Mouse (Mus musculus): Measurements from ENCODE around the gene Acot8. TPM values are rescaled to one million over a fixed set of nuclear protein-coding genes. Genes with fewer than 3 reads are reported as not detected.
A peak's percentile ranks its signal among the peaks of the same experiment; 100 is the strongest.

Acot8 gene
- polyA plus RNA-seq, 1 experiment from 2014 or later: 19.6 TPM

DNA sequence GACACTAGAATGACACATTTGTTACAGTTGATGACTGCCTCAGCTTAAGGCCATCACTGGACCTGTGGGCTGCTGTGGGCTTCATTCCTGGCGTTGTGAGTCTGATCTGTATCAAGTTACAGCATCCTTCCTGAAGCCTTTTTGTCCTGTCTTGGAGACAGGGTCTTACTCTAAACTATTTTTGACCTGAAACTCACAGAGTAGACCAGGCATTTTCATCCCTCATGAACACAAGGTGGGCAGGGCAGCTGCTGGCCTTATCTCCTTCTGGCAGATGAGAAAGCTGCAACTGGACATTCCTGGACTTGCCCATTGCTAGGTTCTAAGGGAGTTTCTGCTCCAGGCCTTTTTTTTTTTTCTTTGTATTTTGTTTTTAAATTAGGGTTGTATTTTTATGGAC is 46.0 kb downstream of the Acot8 start:
- peaks cover 43% of the 10 kb centered on the region for H3K36me3 ChIP-seq (ENCODE audit: control insufficient read depth, insufficient read depth, low read length)

DNA sequence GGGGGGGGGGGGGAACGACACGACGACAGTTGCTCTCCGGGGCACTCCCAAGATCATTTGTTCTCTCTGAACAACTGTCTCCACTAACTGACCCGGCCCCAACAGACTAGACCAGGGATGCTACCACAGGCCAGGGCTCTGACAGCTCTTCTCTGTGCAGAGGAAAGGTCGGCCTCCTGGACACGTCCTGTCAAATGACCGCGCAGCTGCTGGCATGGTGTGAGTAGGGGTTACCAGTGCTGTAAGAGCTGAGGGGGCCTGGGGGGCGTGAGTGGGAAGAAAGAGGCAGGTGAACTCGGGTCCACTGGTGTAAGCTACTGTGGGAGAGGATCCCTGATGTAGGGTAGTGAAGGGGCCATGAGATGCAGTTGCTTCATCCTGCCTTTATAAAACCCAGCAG is 46.8 kb downstream of the Acot8 start:
- Histone ChIP-seq H3K27me3 (ENCODE audit: control insufficient read depth, insufficient read depth, low read depth, low read length) (no peaks in the 10 kb centered on the region), H3K4me3 (ENCODE audit: low read depth, low read length) (no peak overlapping the region), H3K36me3 (ENCODE audit: control insufficient read depth, insufficient read depth, low read length) (peaks cover 43% of the 10 kb centered on the region), H3K27ac (ENCODE audit: low read length) (no peak overlapping the region), H3K9ac (ENCODE audit: low read depth, low read length) (no peak overlapping the region), H3K4me2 (ENCODE audit: low read length) (no peak overlapping the region), H3K9me3 (replicated peaks; ENCODE audit: control insufficient read depth, low read length, poor library complexity, severe bottlenecking) (no peaks in the 10 kb centered on the region), H3K4me1 (ENCODE audit: control insufficient read depth, insufficient read depth, low read length) (no peaks in the 10 kb centered on the region)
- 93% methylated on average over 11 of the region's 11 CpGs for WGBS
- no peak for ATAC-seq

More for the DNA sequence above, 46.0 kb downstream of the Acot8 start:
- no peak overlapping the region for H3K27ac ChIP-seq (ENCODE audit: low read length)
- H3K9ac ChIP-seq (ENCODE audit: low read depth, low read length): no peak overlapping the region
- ATAC-seq: no peak
- no peak overlapping the region for H3K4me2 ChIP-seq (ENCODE audit: low read length)
- H3K4me1 ChIP-seq (ENCODE audit: control insufficient read depth, insufficient read depth, low read length): no peaks in the 10 kb centered on the region
- WGBS: 89% methylated on average over 1 of the region's 1 CpGs
- H3K27me3 ChIP-seq (ENCODE audit: control insufficient read depth, insufficient read depth, low read depth, low read length): no peaks in the 10 kb centered on the region
- H3K9me3 ChIP-seq (replicated peaks; ENCODE audit: control insufficient read depth, low read length, poor library complexity, severe bottlenecking): no peaks in the 10 kb centered on the region
- no peak overlapping the region for H3K4me3 ChIP-seq (ENCODE audit: low read depth, low read length)

DNA sequence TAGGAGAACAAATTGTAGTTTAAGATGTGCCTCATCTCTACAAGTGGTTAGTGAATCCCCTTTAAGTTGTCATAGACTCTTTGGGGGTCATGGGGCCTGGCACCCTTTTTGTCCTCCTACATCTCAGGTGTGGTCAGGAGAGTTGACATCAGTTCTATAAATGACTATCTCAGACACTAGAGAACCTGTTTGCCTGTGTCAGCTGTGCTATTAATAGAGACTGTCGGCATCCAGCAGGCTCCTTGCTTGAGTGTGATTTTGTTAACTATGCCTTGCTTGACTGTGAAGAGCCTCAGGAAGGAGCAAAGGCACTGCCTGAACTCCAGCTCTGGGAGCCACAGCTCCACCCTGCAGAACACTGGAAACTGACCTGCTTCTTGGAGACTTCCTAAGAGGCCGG is 49.9 kb downstream of the Acot8 start:
- no peak overlapping the region for H3K27ac ChIP-seq (ENCODE audit: low read length)
- no peaks in the 10 kb centered on the region for H3K9me3 ChIP-seq (replicated peaks; ENCODE audit: control insufficient read depth, low read length, poor library complexity, severe bottlenecking)
- ATAC-seq: no peak
- whole genome bisulfite sequencing: 92% methylated on average over 2 of the region's 2 CpGs
- no peak overlapping the region for H3K4me3 ChIP-seq (ENCODE audit: low read depth, low read length)
- no peaks in the 10 kb centered on the region for H3K4me1 ChIP-seq (ENCODE audit: control insufficient read depth, insufficient read depth, low read length)
- H3K36me3 ChIP-seq (ENCODE audit: control insufficient read depth, insufficient read depth, low read length): peaks cover 36% of the 10 kb centered on the region
- H3K27me3 ChIP-seq (ENCODE audit: control insufficient read depth, insufficient read depth, low read depth, low read length): no peaks in the 10 kb centered on the region
- no peak overlapping the region for H3K4me2 ChIP-seq (ENCODE audit: low read length)
- no peak overlapping the region for H3K9ac ChIP-seq (ENCODE audit: low read depth, low read length)

DNA sequence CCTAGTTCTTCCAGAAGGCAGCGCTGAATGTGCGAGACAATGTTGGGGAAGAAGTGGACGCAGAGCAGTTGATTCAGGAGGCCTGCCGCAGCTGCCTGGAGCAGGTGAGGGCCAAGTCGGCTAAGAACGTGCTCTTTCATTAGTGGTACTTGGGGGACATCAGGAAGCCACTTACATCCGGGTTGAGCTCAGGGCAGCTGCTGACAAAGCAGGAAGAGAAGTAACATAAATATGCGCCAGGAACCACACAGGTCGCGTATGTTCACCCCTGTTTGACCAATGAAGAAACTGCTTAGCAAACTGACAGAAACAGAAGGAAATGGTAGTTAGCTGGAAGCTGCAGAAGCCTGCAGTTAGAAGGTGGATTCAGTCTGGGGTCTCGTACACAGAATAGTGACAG is 50.6 kb downstream of the Acot8 start:
- Histone ChIP-seq H3K4me2 (ENCODE audit: low read length) (no peak overlapping the region), H3K36me3 (ENCODE audit: control insufficient read depth, insufficient read depth, low read length) (peaks cover 34% of the 10 kb centered on the region), H3K27ac (ENCODE audit: low read length) (no peak overlapping the region), H3K4me3 (ENCODE audit: low read depth, low read length) (no peak overlapping the region), H3K4me1 (ENCODE audit: control insufficient read depth, insufficient read depth, low read length) (no peaks in the 10 kb centered on the region), H3K9ac (ENCODE audit: low read depth, low read length) (no peak overlapping the region), H3K27me3 (ENCODE audit: control insufficient read depth, insufficient read depth, low read depth, low read length) (no peaks in the 10 kb centered on the region), H3K9me3 (replicated peaks; ENCODE audit: control insufficient read depth, low read length, poor library complexity, severe bottlenecking) (no peaks in the 10 kb centered on the region)
- whole genome bisulfite sequencing: 91% methylated on average over 11 of the region's 11 CpGs
- ATAC-seq: no peak

DNA sequence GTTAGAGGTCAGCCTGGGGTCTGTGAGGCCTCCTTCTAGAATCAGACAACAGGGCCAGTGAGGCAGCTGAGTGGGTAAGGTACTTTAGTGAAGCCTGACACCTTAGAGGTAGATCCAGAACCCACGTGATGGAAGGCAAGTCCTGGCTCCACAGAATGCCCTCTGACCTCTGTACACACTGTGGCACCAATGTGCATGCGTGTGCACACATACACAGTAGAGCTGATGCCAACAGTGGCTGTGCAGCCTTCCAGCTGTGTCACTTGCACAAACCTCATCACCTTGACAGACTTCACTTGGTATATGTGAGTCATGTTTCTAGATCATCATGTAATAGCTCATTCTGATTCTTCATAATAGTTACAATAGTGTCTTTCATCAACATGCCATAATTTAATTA is 52.2 kb downstream of the Acot8 start:
- 96% methylated on average over 2 of the region's 2 CpGs for WGBS
- Histone ChIP-seq H3K27ac (ENCODE audit: low read length) (no peak overlapping the region), H3K4me2 (ENCODE audit: low read length) (no peak overlapping the region), H3K36me3 (ENCODE audit: control insufficient read depth, insufficient read depth, low read length) (peaks cover 29% of the 10 kb centered on the region), H3K4me3 (ENCODE audit: low read depth, low read length) (no peak overlapping the region), H3K27me3 (ENCODE audit: control insufficient read depth, insufficient read depth, low read depth, low read length) (no peaks in the 10 kb centered on the region), H3K9me3 (replicated peaks; ENCODE audit: control insufficient read depth, low read length, poor library complexity, severe bottlenecking) (no peaks in the 10 kb centered on the region), H3K9ac (ENCODE audit: low read depth, low read length) (no peak overlapping the region), H3K4me1 (ENCODE audit: control insufficient read depth, insufficient read depth, low read length) (peaks cover 8% of the 10 kb centered on the region)
- no peak for ATAC-seq

DNA sequence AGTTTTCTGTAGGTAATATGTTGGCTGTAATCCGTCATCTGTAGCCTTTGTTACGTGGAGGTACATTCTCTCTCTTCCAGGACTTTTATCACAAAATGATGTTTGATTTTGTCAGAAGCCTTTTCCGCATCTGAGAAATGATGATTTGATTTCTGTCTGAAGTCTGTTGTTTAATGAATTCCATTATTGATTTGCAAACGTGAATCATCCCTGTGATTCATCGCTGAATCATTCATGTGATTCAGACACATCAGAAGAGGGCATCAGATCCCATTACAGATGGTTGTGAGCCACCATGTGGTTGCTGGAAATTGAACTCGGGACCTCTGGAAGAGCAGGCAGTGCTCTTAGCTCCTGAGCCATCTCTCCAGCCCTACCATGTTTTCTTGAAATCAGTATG is 55.7 kb downstream of the Acot8 start:
- H3K4me2 ChIP-seq (ENCODE audit: low read length): no peak overlapping the region
- H3K9ac ChIP-seq (ENCODE audit: low read depth, low read length): no peak overlapping the region
- no peaks in the 10 kb centered on the region for H3K9me3 ChIP-seq (replicated peaks; ENCODE audit: control insufficient read depth, low read length, poor library complexity, severe bottlenecking)
- H3K4me3 ChIP-seq (ENCODE audit: low read depth, low read length): no peak overlapping the region
- H3K27ac ChIP-seq (ENCODE audit: low read length): no peak overlapping the region
- peaks cover 9% of the 10 kb centered on the region for H3K36me3 ChIP-seq (ENCODE audit: control insufficient read depth, insufficient read depth, low read length)
- ATAC-seq: no peak
- WGBS: 87% methylated on average over 6 of the region's 6 CpGs
- H3K27me3 ChIP-seq (ENCODE audit: control insufficient read depth, insufficient read depth, low read depth, low read length): no peaks in the 10 kb centered on the region
- peaks cover 26% of the 10 kb centered on the region for H3K4me1 ChIP-seq (ENCODE audit: control insufficient read depth, insufficient read depth, low read length)

DNA sequence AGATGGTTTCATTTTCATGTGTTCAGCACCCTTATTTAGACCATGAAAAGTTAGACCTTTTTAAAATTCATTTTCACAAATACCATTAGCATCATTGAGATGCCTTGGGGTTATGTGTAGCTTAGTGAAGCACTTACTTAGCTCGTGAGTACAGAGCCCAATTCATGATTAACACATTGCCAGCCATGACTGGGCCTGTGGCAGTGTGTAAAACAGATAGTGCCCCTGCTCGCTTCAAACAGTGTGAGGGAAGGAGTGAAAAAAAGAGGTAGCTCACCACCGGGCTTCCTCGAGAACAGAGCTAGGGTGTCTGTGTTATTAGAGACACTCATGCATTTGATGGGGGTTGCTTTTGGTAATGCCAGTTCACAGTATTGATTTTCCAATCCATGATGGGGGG is 56.5 kb downstream of the Acot8 start:
- H3K4me2 ChIP-seq (ENCODE audit: low read length): no peak overlapping the region
- H3K4me3 ChIP-seq (ENCODE audit: low read depth, low read length): no peak overlapping the region
- 81% methylated on average over 4 of the region's 4 CpGs for WGBS
- peaks cover 9% of the 10 kb centered on the region; the same call in 1 of the 2 replicates for H3K36me3 ChIP-seq (ENCODE audit: control insufficient read depth, insufficient read depth, low read length)
- no peaks in the 10 kb centered on the region for H3K9me3 ChIP-seq (replicated peaks; ENCODE audit: control insufficient read depth, low read length, poor library complexity, severe bottlenecking)
- no peak for ATAC-seq
- peaks cover 26% of the 10 kb centered on the region for H3K4me1 ChIP-seq (ENCODE audit: control insufficient read depth, insufficient read depth, low read length)
- H3K27ac ChIP-seq (ENCODE audit: low read length): no peak overlapping the region
- H3K27me3 ChIP-seq (ENCODE audit: control insufficient read depth, insufficient read depth, low read depth, low read length): no peaks in the 10 kb centered on the region
- no peak overlapping the region for H3K9ac ChIP-seq (ENCODE audit: low read depth, low read length)

DNA sequence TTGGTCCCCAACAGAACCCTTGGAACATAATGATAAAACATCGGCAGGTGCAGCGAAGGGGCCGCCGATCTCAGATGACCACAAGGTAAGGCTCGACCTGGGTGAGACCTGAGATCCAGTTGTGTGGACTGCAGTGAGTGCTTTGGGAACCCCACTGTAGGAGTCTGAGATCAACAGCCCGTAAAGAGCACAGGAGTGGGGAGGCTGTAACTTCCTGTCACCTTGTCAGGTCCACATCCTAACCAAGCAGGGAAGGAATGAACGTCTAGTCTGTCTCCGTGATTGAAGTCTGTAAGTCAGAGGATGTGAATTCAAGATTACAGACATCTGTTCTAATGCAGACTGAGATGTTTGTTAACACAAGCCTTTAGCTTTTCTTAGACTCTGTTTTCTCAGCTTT is 58.0 kb downstream of the Acot8 start:
- Histone ChIP-seq H3K4me2 (ENCODE audit: low read length) (peak overlapping the region; percentile 74), H3K9ac (ENCODE audit: low read depth, low read length) (peak overlapping the region; percentile 93), H3K27me3 (ENCODE audit: control insufficient read depth, insufficient read depth, low read depth, low read length) (no peaks in the 10 kb centered on the region), H3K4me1 (ENCODE audit: control insufficient read depth, insufficient read depth, low read length) (peaks cover 26% of the 10 kb centered on the region), H3K36me3 (ENCODE audit: control insufficient read depth, insufficient read depth, low read length) (peaks cover 6% of the 10 kb centered on the region; the same call in 1 of the 2 replicates), H3K9me3 (replicated peaks; ENCODE audit: control insufficient read depth, low read length, poor library complexity, severe bottlenecking) (no peaks in the 10 kb centered on the region), H3K4me3 (ENCODE audit: low read depth, low read length) (peak overlapping the region; percentile 90), H3K27ac (ENCODE audit: low read length) (no peak overlapping the region)
- WGBS: 61% methylated on average over 8 of the region's 8 CpGs
- ATAC-seq: no peak

DNA sequence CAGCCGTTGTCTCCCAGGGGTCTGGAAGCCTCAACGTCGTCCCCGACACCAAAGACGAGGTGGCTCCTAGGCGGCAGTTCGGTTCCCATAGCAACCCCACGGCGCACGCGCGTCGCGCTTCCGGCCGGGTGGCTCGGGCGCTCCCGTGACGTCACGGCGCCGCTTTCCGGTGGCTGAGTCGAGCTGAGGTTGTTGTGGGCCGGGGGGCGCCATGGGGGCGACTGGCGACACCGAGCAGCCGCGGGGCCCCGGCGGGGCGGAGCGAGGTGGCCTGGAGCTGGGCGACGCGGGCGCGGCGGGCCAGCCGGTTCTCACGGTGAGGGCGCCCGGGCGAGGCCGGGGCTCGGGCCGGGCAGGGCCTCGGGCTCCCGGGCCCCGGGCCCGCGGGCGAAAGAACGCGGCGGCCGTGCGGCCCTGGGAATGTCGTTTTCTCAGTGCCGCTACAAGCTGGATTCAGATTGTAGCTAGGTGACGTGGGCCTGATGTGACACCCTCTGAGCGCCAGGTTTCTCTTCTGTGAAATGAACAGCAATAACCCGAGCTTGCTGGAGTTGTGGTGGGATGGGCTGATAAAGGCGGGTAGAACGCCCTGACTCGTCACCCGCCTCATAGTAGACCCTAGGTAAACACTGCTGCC is 58.7 kb downstream of the Acot8 start, which contains the start of the genes Wfdc3 and Dnttip1:
Wfdc3 (minus strand) TSS at position 89 of the 637 bp plus-strand sequence.
Dnttip1 (plus strand) TSS at position 141 of the 637 bp plus-strand sequence.
- H3K27ac ChIP-seq (ENCODE audit: low read length): peak within 1 kb of the TSS; percentile 57
- peak within 1 kb of the TSS; percentile 91 for H3K4me2 ChIP-seq (ENCODE audit: low read length)
- under 1% methylated on average over 63 of the region's 70 CpGs for WGBS

More for the DNA sequence above, 58.7 kb downstream of the Acot8 start, which contains the start of the genes Wfdc3 and Dnttip1:
- peak within 1 kb of the TSS; percentile 93 for H3K9ac ChIP-seq (ENCODE audit: low read depth, low read length)
- H3K4me1 ChIP-seq (ENCODE audit: control insufficient read depth, insufficient read depth, low read length): peaks cover 26% of the 10 kb centered on the region
- peak within 1 kb of the TSS; percentile 90 for H3K4me3 ChIP-seq (ENCODE audit: low read depth, low read length)
- H3K27me3 ChIP-seq (ENCODE audit: control insufficient read depth, insufficient read depth, low read depth, low read length): no peaks in the 10 kb centered on the region
- no peaks in the 10 kb centered on the region for H3K9me3 ChIP-seq (replicated peaks; ENCODE audit: control insufficient read depth, low read length, poor library complexity, severe bottlenecking)
- H3K36me3 ChIP-seq (ENCODE audit: control insufficient read depth, insufficient read depth, low read length): peaks cover 3% of the 10 kb centered on the region; the same call in 1 of the 2 replicates
- peak; percentile 93 for ATAC-seq
